Mouse (Mus musculus) retina, postnatal 1 day (tissue): ENCODE results near the gene Zscan4-ps2.
"Not testable (repeated sequence)": the region's sequence is repeated elsewhere in the genome, so short reads cannot be mapped to it uniquely, and the experiment has no call there.

Experiments
- DNase-seq: peaks from one replicate; pipeline ENCODE4 v3.0.0-alpha.2; 2012

The Zscan4-ps2 gene

DNA sequence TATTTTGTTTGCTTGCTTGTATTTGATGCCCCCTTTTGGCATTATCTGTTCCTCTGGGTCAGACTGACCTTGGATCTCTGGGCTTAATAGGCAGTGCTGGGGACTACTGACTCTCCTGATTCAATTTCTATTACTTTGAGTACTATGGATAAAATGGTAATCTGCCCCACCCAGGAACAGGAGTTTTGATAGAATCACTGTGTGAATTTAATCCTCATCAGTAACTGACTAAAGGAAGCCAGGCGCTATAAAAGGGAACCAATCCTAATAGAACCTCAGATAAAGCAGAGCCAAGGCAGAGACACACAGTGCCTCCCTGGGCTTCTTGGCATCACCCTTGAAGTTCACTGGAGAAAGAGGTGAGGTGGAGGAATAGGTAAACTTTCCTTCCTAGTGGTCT, at the start of gene Zscan4-ps2:
Zscan4-ps2 (plus strand) TSS at position 301 of the 400 bp plus-strand sequence.
- DNase-seq: not testable (repeated sequence)
